Comparison of ENCODE assay signal across 19 mouse cellular contexts in the genomic region with DNA sequence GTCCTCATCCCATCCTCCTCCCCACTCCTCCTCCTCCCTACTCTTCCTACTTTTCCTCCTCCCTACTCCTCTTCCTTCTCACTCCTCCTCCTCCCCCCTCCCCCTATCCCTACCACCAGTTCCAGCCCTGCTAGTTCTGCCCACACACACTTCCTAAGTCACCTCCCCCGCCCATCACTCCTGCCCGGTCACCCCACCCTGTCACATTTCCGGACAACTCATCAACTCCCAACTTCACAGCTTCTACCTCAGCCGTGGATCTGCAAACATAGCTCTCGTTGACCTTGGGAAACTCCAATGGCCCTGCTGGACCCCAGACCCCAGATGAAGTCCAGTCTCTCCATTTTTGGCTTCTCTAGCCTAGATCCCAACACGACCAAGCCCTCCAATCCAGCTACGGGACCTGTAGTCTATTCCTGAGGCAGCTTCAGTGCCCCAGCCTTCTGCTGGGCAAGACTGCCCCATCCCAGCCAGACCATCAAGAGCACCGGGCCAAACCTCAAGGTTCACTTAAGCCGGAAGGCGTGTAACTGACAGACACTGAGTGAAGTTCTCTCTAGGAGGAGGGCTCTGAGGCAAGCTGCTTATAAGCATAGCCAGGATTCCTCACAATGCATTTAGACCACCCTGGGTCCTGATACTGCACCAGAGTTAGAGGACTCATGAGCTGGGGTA. TPM values are rescaled to one million over a fixed set of nuclear protein-coding genes. Genes with fewer than 3 reads are reported as not detected.
DNase-seq lines count a peak whose midpoint lies in the region; ATAC-seq lines count a peak whose summit lies in the region.
"Had no signal": no experiment of that assay in that cellular context is flagged by ENCODE, and none has a peak within 500 bp of the region (broad histone marks: within the 10 kb centered on the region; RNA-seq: fewer than 3 reads in every experiment).

No protein-coding gene starts in this region.

- intact Hi-C loops in heart, postnatal 10 days (cut with DNase I), result no loop called here

- no peak overlapping the region for H3K4me2 ChIP-seq in heart, embryonic 12.5 days
- H3K4me2 ChIP-seq: forebrain, embryonic 15.5 days; hindbrain, embryonic 15.5 days; neural tube, embryonic 13.5 days had no signal

- no peak overlapping the region for H3K4me3 ChIP-seq in heart, embryonic 12.5 days
- H3K4me3 ChIP-seq: erythroblast, embryonic 14.5 days; forebrain, embryonic 15.5 days; hindbrain, embryonic 15.5 days; limb, embryonic 10.5 days; neural tube, embryonic 13.5 days had no signal

- peaks cover 14% of the 10 kb centered on the region for H3K4me1 ChIP-seq in heart, embryonic 12.5 days (replicated peaks)
- H3K4me1 ChIP-seq: forebrain, embryonic 15.5 days; hindbrain, embryonic 15.5 days; neural tube, embryonic 13.5 days had no signal

- ATAC-seq in heart, embryonic 12.5 days (ENCODE audit: insufficient number of reproducible peaks, low FRiP score), result peak; percentile 38; the same call in 1 of the 2 replicates
- peak; percentile 23 to 37; a peak in 1 of 4 replicates for ATAC-seq in hematopoietic stem cell, adult 5-6 weeks (replicated peaks in 1 of 2; ENCODE audit: insufficient read depth in 1 of 2, low FRiP score in 2 of 2, low TSS enrichment in 1 of 2, low read depth in 1 of 2, poor library complexity in 2 of 2, severe bottlenecking in 2 of 2)
- ATAC-seq: forebrain, embryonic 15.5 days had no signal

- no peaks in the 10 kb centered on the region for H3K27me3 ChIP-seq in heart, embryonic 12.5 days (replicated peaks)
- H3K27me3 ChIP-seq: forebrain, embryonic 15.5 days; hindbrain, embryonic 15.5 days; neural tube, embryonic 13.5 days had no signal

- H3K27ac ChIP-seq in heart, embryonic 12.5 days (ENCODE audit: poor library complexity, severe bottlenecking), result no peak overlapping the region
- H3K27ac ChIP-seq: forebrain, embryonic 15.5 days; hindbrain, embryonic 15.5 days; limb, embryonic 10.5 days; neural tube, embryonic 13.5 days had no signal

- no peaks in the 10 kb centered on the region for H3K36me3 ChIP-seq in heart, embryonic 12.5 days
- H3K36me3 ChIP-seq: forebrain, embryonic 15.5 days; hindbrain, embryonic 15.5 days; limb, embryonic 10.5 days; neural tube, embryonic 13.5 days had no signal

- H3K9me3 ChIP-seq in heart, embryonic 12.5 days (replicated peaks), result no peaks in the 10 kb centered on the region
- H3K9me3 ChIP-seq: forebrain, embryonic 15.5 days; hindbrain, embryonic 15.5 days; limb, embryonic 10.5 days; neural tube, embryonic 13.5 days had no signal

- no peak for DNase-seq in heart, postnatal 10 days
- DNase-seq in lung, postnatal 10 days, result peak; percentile 22
- DNase-seq in lung, postnatal 14 days, result no peak
- DNase-seq in gastrocnemius, postnatal 10 days, result no peak
- DNase-seq in thymus, postnatal 25 days, result no peak
- DNase-seq: adrenal gland, postnatal 36 days; cerebellum, adult 9-11 months; kidney, adult 11 months; lung, adult 2 months; thymus, postnatal 36 days had no signal

- no peak overlapping the region for H3K9ac ChIP-seq in heart, embryonic 12.5 days
- H3K9ac ChIP-seq: forebrain, embryonic 15.5 days; hindbrain, embryonic 15.5 days; neural tube, embryonic 13.5 days had no signal

- WGBS in heart, embryonic 12.5 days, result 59% methylated on average over 10 of the region's 10 CpGs

RNA-seq across cellular contexts. Expression of gene Slc45a1, which starts 42.6 kb away (rescaled TPM):
- polyA plus RNA-seq in heart, embryonic 12.5 days (2016; fragmentation: Nextera tagmentation; extraction: Ambion mirVana), result not detected in 2 replicates
- total RNA-seq in heart, postnatal 10 days (2021), result not detected
- 0.06 TPM in 1 of 2 replicates, not detected in the other for total RNA-seq in hematopoietic stem cell, adult 5-6 weeks (2017)
- total RNA-seq in gastrocnemius, postnatal 10 days (2021), result not detected
- total RNA-seq: gastrocnemius, adult 18-20 months; megakaryocyte-erythroid progenitor cell, adult 5-6 weeks had no signal
- polyA plus RNA-seq: erythroblast, embryonic 14.5 days; lung, adult 2 months had no signal
